Mouse (Mus musculus) liver, embryonic 14.5 days (tissue): Measurements from ENCODE around the gene Lrrc75a. TPM values are rescaled to one million over a fixed set of nuclear protein-coding genes. Genes with fewer than 3 reads are reported as not detected.

Experiments used
- ATAC-seq: fragments of 200-750 bp; cut with Nextera tagmentation; 2 replicates; pipeline ENCODE4 v1.8.0; 2017; ENCODE audit warnings: moderate number of reproducible peaks, mild to moderate bottlenecking, moderate library complexity; ENCODE audit not compliant: insufficient read depth
- DNase-seq, 3 experiments: peaks; one replicate each; pipeline ENCODE4 v3.0.0-alpha.2; 2012 to 2013; ENCODE audit warnings: low read depth in 3 of 3, low spot score in 3 of 3
- H3K27ac ChIP-seq: fragments of 300-500 bp; sonication (generic); 2 replicates; pipeline ENCODE4 v1.5.1; 2014; ENCODE audit warnings: moderate library complexity, mild to moderate bottlenecking, control low read depth, inconsistent platforms
- H3K27me3 ChIP-seq: fragments of 300-500 bp; sonication (generic); 2 replicates; pipeline ENCODE4 v1.6.1; 2014; ENCODE audit warnings: mild to moderate bottlenecking, low read length, moderate library complexity; ENCODE audit not compliant: control insufficient read depth, insufficient read depth
- H3K36me3 ChIP-seq: fragments of 300-500 bp; sonication (generic); replicated peaks from 2 replicates; pipeline ENCODE4 v1.6.1; 2014; ENCODE audit warnings: low read depth; ENCODE audit not compliant: control insufficient read depth, insufficient read depth
- H3K4me1 ChIP-seq, 2 experiments: fragments of 200-500 bp in 1 of 2; fragments of 300-500 bp in 1 of 2; sonication (generic) in 1 of 2; replicated peaks; 2 replicates each; pipeline ENCODE4 v1.6.1; 2012 to 2014; ENCODE audit warnings: antibody characterized with exemption in 1 of 2, inconsistent platforms in 1 of 2, low read length in 1 of 2; ENCODE audit not compliant: control insufficient read depth in 2 of 2, insufficient read depth in 2 of 2
- H3K4me2 ChIP-seq: fragments of 300-500 bp; sonication (generic); 2 replicates; pipeline ENCODE4 v1.6.1; 2014; ENCODE audit warnings: low read depth, mild to moderate bottlenecking, control low read depth, moderate library complexity
- H3K4me3 ChIP-seq, 2 experiments: fragments of 200-500 bp in 1 of 2; fragments of 300-500 bp in 1 of 2; sonication (generic) in 1 of 2; 2 replicates each; pipeline ENCODE4 v1.5.1; 2012 to 2014; ENCODE audit warnings: low read depth in 2 of 2, low read length in 2 of 2, mild to moderate bottlenecking in 2 of 2, control low read depth in 1 of 2, inconsistent platforms in 1 of 2, moderate library complexity in 1 of 2; ENCODE audit not compliant: insufficient read depth in 1 of 2
- H3K9ac ChIP-seq: fragments of 300-500 bp; sonication (generic); replicated peaks from 2 replicates; pipeline ENCODE4 v1.6.1; 2014; ENCODE audit warnings: mild to moderate bottlenecking, control low read depth, moderate library complexity
- H3K9me3 ChIP-seq: fragments of 300-500 bp; sonication (generic); 2 replicates; pipeline ENCODE4 v1.6.1; 2016; ENCODE audit warnings: low read length, mixed read lengths; ENCODE audit not compliant: control insufficient read depth
- CTCF ChIP-seq: IDR thresholded peaks from 2 replicates; pipeline ENCODE4 v1.5.1; 2016; ENCODE audit warnings: antibody characterized with exemption, low read depth, control low read depth
- EP300 ChIP-seq: IDR thresholded peaks from 2 replicates; pipeline ENCODE4 v1.6.1; 2016; ENCODE audit warnings: antibody characterized with exemption, low read depth
- WGBS: fragments of 180-500 bp; shearing (Covaris S2); extraction: QIAGEN DNeasy Blood & Tissue Kit; methylation state at CpG from one replicate; pipeline ENCODE4 v1.1.7; 2014; ENCODE audit not compliant: insufficient replicate concordance; 5-methylcytosine and 5-hydroxymethylcytosine counted together
- polyA plus RNA-seq, 2 experiments: library from polyadenylated mRNA; depleted of rRNA in 1 of 2; stranded (reverse) in 1 of 2; unstranded in 1 of 2; fragments of >200 nt; fragmentation: Nextera tagmentation in 1 of 2; extraction: Ambion mirVana in 1 of 2; gene quantifications; 2 replicates each; pipeline versions ENCODE4 v1.2.1 to v1.2.3; 2012 to 2014

Lrrc75a gene
- polyA plus RNA-seq, 2 experiments, result 0.99 to 1.1 TPM

GRCm38 (mm10) chr11:62637401-62637800 lies 10.9 kb downstream of the Lrrc75a start:
- no peak overlapping the region for H3K4me3 ChIP-seq
- H3K36me3 ChIP-seq, result no peaks in the 10 kb centered on the region
- TF ChIP-seq EP300, result no peak
- DNase-seq, result no peak
- no peak overlapping the region for H3K4me2 ChIP-seq
- H3K9me3 ChIP-seq, result no peaks in the 10 kb centered on the region
- H3K4me1 ChIP-seq, result no peaks in the 10 kb centered on the region; a peak in 1 of 4 replicates
- H3K27ac ChIP-seq, result no peak overlapping the region
- no peak overlapping the region for H3K9ac ChIP-seq
- no peaks in the 10 kb centered on the region for H3K27me3 ChIP-seq
- ATAC-seq, result no peak
- WGBS, result 50% methylated on average over 5 of the region's 5 CpGs

- Histone ChIP-seq H3K27me3 (no peaks in the 10 kb centered on the region), H3K9me3 (no peaks in the 10 kb centered on the region), H3K4me1 (no peaks in the 10 kb centered on the region; a peak in 1 of 4 replicates), H3K27ac (no peak overlapping the region), H3K4me2 (no peak overlapping the region), H3K9ac (no peak overlapping the region), H3K4me3 (no peak overlapping the region), H3K36me3 (no peaks in the 10 kb centered on the region)
- 63% methylated on average over 3 of the region's 3 CpGs for WGBS
- TF ChIP-seq EP300 (no peak), CTCF (no peak)
- DNase-seq (no peak), ATAC-seq (no peak)
Measured at GRCm38 (mm10) chr11:62636840-62637221, 11.5 kb downstream of the Lrrc75a start.

GRCm38 (mm10) chr11:62636105-62636839 lies 12.1 kb downstream of the Lrrc75a start:
- 47% methylated on average over 11 of the region's 11 CpGs for WGBS
- TF ChIP-seq CTCF, result no peak
- TF ChIP-seq EP300, result no peak

GRCm38 (mm10) chr11:62635406-62635805 lies 12.9 kb downstream of the Lrrc75a start:
- ATAC-seq (no peak), DNase-seq (no peak)
- Histone ChIP-seq H3K36me3 (no peaks in the 10 kb centered on the region), H3K27ac (no peak overlapping the region), H3K9ac (no peak overlapping the region), H3K4me3 (no peak overlapping the region), H3K27me3 (no peaks in the 10 kb centered on the region), H3K9me3 (no peaks in the 10 kb centered on the region), H3K4me1 (peaks cover 0 to 2% of the 10 kb centered on the region in 2 experiments; a peak in 2 of 4 replicates), H3K4me2 (no peak overlapping the region)
- 63% methylated on average over 3 of the region's 3 CpGs for WGBS
- TF ChIP-seq CTCF, result no peak
- no peak for TF ChIP-seq EP300

More at GRCm38 (mm10) chr11:62636105-62636839, 12.1 kb downstream of the Lrrc75a start:
- Histone ChIP-seq H3K4me2 (no peak overlapping the region), H3K27me3 (no peaks in the 10 kb centered on the region), H3K9me3 (no peaks in the 10 kb centered on the region), H3K9ac (no peak overlapping the region), H3K4me1 (no peaks in the 10 kb centered on the region; a peak in 1 of 4 replicates), H3K36me3 (no peaks in the 10 kb centered on the region), H3K4me3 (no peak overlapping the region), H3K27ac (no peak overlapping the region)
- no peak for DNase-seq
- no peak for ATAC-seq

GRCm38 (mm10) chr11:62631138-62631537 lies 17.2 kb downstream of the Lrrc75a start:
- H3K4me1 ChIP-seq, result peaks cover 4 to 18% of the 10 kb centered on the region in 2 experiments
- H3K27ac ChIP-seq, result no peak overlapping the region
- no peaks in the 10 kb centered on the region for H3K36me3 ChIP-seq
- no peaks in the 10 kb centered on the region for H3K9me3 ChIP-seq
- H3K9ac ChIP-seq, result no peak overlapping the region
- WGBS, result 47% methylated on average over 4 of the region's 4 CpGs
- H3K4me3 ChIP-seq, result no peak overlapping the region
- H3K27me3 ChIP-seq, result no peaks in the 10 kb centered on the region
- TF ChIP-seq EP300 (no peak), CTCF (no peak)
- DNase-seq (no peak), ATAC-seq (no peak)
- H3K4me2 ChIP-seq, result no peak overlapping the region
